Mouse (Mus musculus) lung, postnatal 0 days (tissue): ENCODE measurements around the gene Tmem132a.
A peak's percentile ranks its signal among the peaks of the same experiment; 100 is the strongest.

Experiments
- CTCF ChIP-seq: IDR thresholded peaks from 2 replicates; pipeline ENCODE4 v1.5.1; 2016; ENCODE audit warnings: antibody characterized with exemption, mild to moderate bottlenecking
- EP300 ChIP-seq: IDR thresholded peaks from 2 replicates; pipeline ENCODE4 v1.6.1; 2016; ENCODE audit warnings: antibody characterized with exemption, mild to moderate bottlenecking, control low read depth

DNA sequence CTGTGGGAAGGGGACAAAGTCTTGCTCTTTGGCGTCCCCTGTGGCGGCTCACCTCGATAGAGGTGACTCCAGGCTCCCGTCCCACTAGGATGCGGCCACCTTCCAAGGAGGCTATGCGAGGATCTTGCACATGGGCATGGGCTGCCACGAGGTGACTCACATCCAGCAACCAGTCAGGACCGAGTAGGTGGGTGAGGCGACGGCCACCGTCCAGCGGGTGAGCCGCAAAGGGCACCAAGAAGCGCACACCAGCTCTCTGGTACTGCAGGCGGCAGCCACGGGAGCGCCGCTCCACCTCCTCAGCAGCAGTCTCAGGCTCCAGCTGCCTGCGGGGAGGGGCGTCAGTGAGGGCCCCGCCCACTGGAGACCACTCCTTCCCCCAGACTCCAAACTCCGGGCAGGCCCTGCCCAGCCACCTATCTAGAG, 9.7 kb downstream of the Tmem132a start:
- TF ChIP-seq CTCF (peak; percentile 31), EP300 (no peak)
